Mouse (Mus musculus) midbrain, embryonic 10.5 days (tissue): ENCODE results near the gene Dapl1. TPM values are rescaled to one million over a fixed set of nuclear protein-coding genes. Genes with fewer than 3 reads are reported as not detected.
A peak's percentile ranks its signal among the peaks of the same experiment; 100 is the strongest.

Experiments used
- DNase-seq: peaks from one replicate; pipeline ENCODE4 v3.0.0-alpha.2; 2017; ENCODE audit warnings: low spot score
- H3K27ac ChIP-seq: fragments of 300-500 bp; sonication (generic); replicated peaks from 2 replicates; pipeline ENCODE4 v1.5.1; 2016; ENCODE audit warnings: mild to moderate bottlenecking
- H3K27me3 ChIP-seq: fragments of 300-500 bp; sonication (generic); 2 replicates; pipeline ENCODE4 v1.6.1; 2016; ENCODE audit warnings: low read depth, mild to moderate bottlenecking; ENCODE audit not compliant: poor library complexity, severe bottlenecking
- H3K36me3 ChIP-seq: fragments of 300-500 bp; sonication (generic); 2 replicates; pipeline ENCODE4 v1.6.1; 2016; ENCODE audit warnings: mild to moderate bottlenecking, moderate library complexity
- H3K4me1 ChIP-seq: fragments of 300-500 bp; sonication (generic); 2 replicates; pipeline ENCODE4 v1.6.1; 2016
- H3K4me3 ChIP-seq: fragments of 300-500 bp; sonication (generic); 2 replicates; pipeline ENCODE4 v1.5.1; 2016; ENCODE audit warnings: mild to moderate bottlenecking, moderate library complexity
- H3K9me3 ChIP-seq: fragments of 300-500 bp; sonication (generic); replicated peaks from 2 replicates; pipeline ENCODE4 v1.6.1; 2016; ENCODE audit warnings: mild to moderate bottlenecking
- WGBS: fragments of 180-500 bp; shearing (Covaris S2); methylation state at CpG from one replicate; pipeline ENCODE4 v1.1.7; 2016; 5-methylcytosine and 5-hydroxymethylcytosine counted together
- polyA plus RNA-seq: library from polyadenylated mRNA; unstranded; fragments of >200 nt; fragmentation: Nextera tagmentation; extraction: Ambion mirVana; gene quantifications from 2 replicates; pipeline ENCODE4 v1.2.1, GENCODE M21; 2016

Gene Dapl1
- polyA plus RNA-seq, 1 experiment from 2014 or later = 1.8 TPM

DNA sequence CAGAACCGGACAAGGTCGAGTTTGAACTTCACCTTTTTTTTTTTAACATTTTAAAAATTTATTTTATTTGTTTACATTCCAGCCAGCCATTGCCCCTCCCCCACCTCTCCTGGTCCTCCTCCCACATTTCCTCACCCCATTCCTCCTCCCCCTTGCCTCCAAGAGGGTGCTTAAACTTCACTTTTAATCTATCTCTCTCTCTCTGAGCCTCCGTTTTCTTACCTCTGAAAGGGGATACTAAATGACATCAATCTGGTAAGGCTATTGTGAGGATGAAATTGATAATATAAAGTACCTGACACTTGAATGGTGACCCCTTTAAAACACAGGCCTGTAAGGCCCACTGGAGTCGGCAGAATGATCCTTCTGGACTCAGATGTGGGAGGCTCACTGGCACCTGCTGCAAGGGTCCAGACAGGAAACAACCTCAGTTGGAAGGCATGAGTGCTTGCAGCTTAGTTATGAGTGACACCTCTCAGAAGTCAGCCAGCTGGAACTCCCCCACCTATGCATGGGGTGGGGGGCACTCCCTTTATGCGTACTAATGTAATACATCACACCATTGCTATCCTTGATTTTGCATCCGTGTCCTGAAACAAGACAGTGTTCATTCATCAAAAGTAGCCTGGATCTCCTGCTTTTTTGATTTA, 1.9 kb downstream of the Dapl1 start:
- no peak for DNase-seq
- Histone ChIP-seq H3K27me3 (no peaks in the 10 kb centered on the region), H3K9me3 (no peaks in the 10 kb centered on the region), H3K4me1 (peaks cover 18% of the 10 kb centered on the region), H3K27ac (no peak overlapping the region), H3K4me3 (no peak overlapping the region), H3K36me3 (no peaks in the 10 kb centered on the region)
- WGBS = 75% methylated on average over 6 of the region's 6 CpGs

DNA sequence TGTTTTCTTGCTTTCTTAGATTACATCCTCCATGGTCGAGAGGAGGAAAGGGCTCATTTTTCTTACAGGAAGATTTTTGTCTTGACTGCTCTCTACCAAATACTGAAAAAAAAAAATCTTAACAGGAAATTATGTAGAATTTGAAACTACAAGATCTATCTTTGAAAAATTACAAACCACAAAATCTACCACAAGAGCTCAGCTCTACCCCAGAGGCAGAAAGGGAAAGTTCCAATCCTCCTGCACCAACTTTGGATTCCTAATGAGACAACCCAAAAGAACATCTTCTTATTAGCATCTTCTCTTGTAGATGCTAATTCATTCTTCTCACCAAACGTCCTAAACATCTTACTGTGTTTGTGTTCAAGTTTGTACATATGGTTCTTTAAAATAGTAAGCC, 3.8 kb downstream of the Dapl1 start:
- 79% methylated on average over 2 of the region's 2 CpGs for WGBS
- H3K27ac ChIP-seq = no peak overlapping the region
- H3K4me1 ChIP-seq = peaks cover 17% of the 10 kb centered on the region
- no peaks in the 10 kb centered on the region for H3K27me3 ChIP-seq
- H3K9me3 ChIP-seq = no peaks in the 10 kb centered on the region
- no peak overlapping the region for H3K4me3 ChIP-seq
- DNase-seq = no peak
- H3K36me3 ChIP-seq = no peaks in the 10 kb centered on the region

DNA sequence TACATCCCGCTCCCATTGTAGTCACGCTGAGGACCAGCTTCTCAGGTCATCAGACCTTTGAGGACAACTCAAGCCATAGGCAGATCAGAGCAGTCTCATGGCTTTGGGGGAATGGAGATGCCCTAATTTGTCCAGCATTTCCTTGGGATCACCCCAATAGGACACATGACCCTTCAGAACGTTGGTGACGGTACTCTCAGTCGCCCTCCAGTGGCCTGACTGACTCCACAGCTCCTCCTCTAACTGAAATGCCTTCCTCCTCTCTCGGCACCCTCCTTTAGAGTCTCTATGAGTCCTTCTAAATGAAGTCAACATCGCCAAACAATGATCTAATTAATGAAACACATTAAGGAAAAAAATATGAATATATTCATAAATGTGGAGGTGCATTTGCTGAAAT, 5.9 kb downstream of the Dapl1 start:
- Histone ChIP-seq H3K27me3 (no peaks in the 10 kb centered on the region), H3K27ac (no peak overlapping the region), H3K4me3 (no peak overlapping the region), H3K4me1 (peaks cover 15% of the 10 kb centered on the region), H3K9me3 (no peaks in the 10 kb centered on the region), H3K36me3 (no peaks in the 10 kb centered on the region)
- no peak for DNase-seq
- WGBS = 70% methylated on average over 7 of the region's 7 CpGs

DNA sequence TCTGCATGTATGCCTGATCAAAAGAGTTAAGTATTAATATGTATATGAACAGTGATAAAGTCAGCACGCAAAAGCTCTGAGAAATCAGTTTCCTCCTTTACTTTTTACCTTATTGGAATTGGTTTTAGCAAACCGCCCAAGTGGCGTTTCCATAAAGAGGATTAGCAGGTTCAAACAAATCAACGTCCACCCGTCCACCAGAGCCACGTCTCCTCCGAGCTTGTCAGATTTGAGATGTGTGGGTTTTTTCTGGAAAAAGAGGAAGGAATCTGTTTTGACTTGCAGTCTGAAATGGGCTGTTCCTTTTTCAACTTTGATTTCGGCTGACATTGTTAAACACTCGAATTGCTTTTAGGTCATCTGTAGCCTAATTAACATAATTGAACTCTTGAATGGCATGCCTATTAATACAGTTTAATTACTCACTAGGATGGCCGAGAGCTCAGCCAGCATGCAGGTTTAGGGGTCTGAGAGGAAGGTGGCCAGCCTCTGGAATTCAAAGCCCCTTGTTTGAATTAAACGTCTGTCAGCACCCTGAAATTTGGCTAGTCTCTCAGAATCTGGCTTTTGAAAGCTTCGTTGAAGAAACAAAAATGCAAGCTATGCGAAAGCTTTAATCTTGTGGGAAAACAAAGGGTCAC, 9.1 kb downstream of the Dapl1 start:
- H3K36me3 ChIP-seq = no peaks in the 10 kb centered on the region
- H3K4me3 ChIP-seq = no peak overlapping the region
- no peaks in the 10 kb centered on the region for H3K27me3 ChIP-seq
- 32% methylated on average over 13 of the region's 13 CpGs for WGBS
- no peak overlapping the region for H3K27ac ChIP-seq
- no peak for DNase-seq
- H3K9me3 ChIP-seq = no peaks in the 10 kb centered on the region
- H3K4me1 ChIP-seq = peaks cover 15% of the 10 kb centered on the region

- 91% methylated on average over 8 of the region's 8 CpGs for WGBS
- DNase-seq = no peak
These were observed 14.7 kb downstream of the Dapl1 start for GRCm38 (mm10) chr2:59499146-59499545.

DNA sequence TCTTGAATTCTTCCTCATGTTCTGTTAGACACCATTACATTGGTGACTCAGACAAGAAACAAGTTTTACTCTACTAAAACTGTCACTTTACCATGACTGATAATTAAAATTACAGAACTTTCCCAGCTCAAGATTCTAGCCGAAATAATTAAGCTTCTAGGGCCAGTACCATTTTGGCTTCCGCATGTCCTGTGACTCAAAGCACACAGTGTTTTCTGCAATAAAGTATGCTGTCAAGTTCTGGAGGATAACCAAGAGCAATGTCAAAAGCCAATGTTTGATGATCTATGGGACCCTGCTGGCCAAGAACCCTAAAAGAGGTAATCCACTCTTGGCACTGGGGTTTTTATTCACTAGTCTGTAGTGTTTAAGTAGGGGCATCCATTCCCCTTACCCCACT, 15.3 kb downstream of the Dapl1 start:
- Histone ChIP-seq H3K27ac (no peak overlapping the region), H3K4me3 (no peak overlapping the region), H3K27me3 (no peaks in the 10 kb centered on the region), H3K9me3 (no peaks in the 10 kb centered on the region), H3K4me1 (peaks cover 7% of the 10 kb centered on the region; the same call in 1 of the 2 replicates), H3K36me3 (no peaks in the 10 kb centered on the region)
- WGBS = 96% methylated on average over 2 of the region's 2 CpGs
- DNase-seq = no peak

More at GRCm38 (mm10) chr2:59499146-59499545, 14.7 kb downstream of the Dapl1 start:
- Histone ChIP-seq H3K27me3 (no peaks in the 10 kb centered on the region), H3K4me3 (no peak overlapping the region), H3K4me1 (peaks cover 7% of the 10 kb centered on the region; the same call in 1 of the 2 replicates), H3K9me3 (no peaks in the 10 kb centered on the region), H3K36me3 (no peaks in the 10 kb centered on the region), H3K27ac (no peak overlapping the region)

- WGBS = 82% methylated on average over 4 of the region's 4 CpGs
- DNase-seq = no peak
- Histone ChIP-seq H3K27ac (no peak overlapping the region), H3K9me3 (no peaks in the 10 kb centered on the region), H3K27me3 (no peaks in the 10 kb centered on the region), H3K4me1 (peaks cover 16% of the 10 kb centered on the region), H3K4me3 (no peak overlapping the region), H3K36me3 (no peaks in the 10 kb centered on the region)
These were observed 24.6 kb downstream of the Dapl1 start for GRCm38 (mm10) chr2:59509061-59509460.

DNA sequence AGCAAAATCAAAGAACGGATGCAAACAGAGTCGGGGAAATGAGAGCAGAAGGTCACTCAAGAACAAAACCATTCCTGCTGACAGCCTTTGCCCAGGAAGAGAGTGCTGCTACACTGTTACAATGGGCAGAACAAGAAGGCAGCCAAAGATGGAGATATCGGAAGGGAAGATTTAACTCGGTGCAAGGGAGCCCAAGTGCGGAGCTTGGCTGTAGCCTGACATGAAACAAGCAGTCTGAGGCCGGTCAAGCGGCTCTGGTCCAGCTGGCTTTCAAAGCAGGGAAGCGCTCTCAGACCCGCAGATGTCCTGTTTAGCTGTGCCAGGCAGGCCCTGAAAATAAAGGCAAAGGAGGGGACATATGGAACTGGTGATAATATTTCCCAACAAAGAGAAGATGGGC, 26.0 kb downstream of the Dapl1 start:
- H3K27ac ChIP-seq = 0 out of 2 replicates have a peak overlapping the region, but pooled peaks have one; percentile 34
- WGBS = 52% methylated on average over 9 of the region's 9 CpGs
- no peaks in the 10 kb centered on the region for H3K27me3 ChIP-seq
- peaks cover 16% of the 10 kb centered on the region for H3K4me1 ChIP-seq
- no peak for DNase-seq
- no peaks in the 10 kb centered on the region for H3K36me3 ChIP-seq
- no peaks in the 10 kb centered on the region for H3K9me3 ChIP-seq
- H3K4me3 ChIP-seq = no peak overlapping the region

DNA sequence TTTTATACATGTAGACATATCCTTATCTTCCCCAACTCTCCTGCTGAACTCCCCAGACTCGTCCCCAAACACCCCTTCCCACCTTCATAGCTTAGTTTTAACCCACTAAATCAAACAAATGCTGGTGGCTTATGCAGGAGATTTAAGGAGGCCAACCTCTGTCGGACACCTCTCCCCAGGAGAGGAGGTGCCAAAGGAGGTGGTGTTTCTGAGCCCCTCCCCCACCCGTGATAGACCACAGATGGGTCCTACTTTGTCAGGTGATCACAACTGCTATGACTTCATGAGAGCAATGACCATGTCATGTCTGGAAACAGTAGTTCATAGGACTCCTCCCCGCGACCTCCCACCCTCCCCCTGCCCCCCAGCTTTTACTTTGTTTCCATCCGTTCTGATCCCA, 26.4 kb downstream of the Dapl1 start:
- Histone ChIP-seq H3K27me3 (no peaks in the 10 kb centered on the region), H3K36me3 (no peaks in the 10 kb centered on the region), H3K9me3 (no peaks in the 10 kb centered on the region), H3K4me3 (no peak overlapping the region), H3K27ac (no peak overlapping the region), H3K4me1 (peaks cover 16% of the 10 kb centered on the region)
- WGBS = 70% methylated on average over 6 of the region's 6 CpGs
- no peak for DNase-seq

- WGBS = 95% methylated on average over 10 of the region's 10 CpGs
These were observed 36.2 kb downstream of the Dapl1 start for GRCm38 (mm10) chr2:59520663-59521062.

GRCm38 (mm10) chr2:59522079-59522684, 37.7 kb downstream of the Dapl1 start:
- Histone ChIP-seq H3K4me1 (peaks cover 16% of the 10 kb centered on the region), H3K36me3 (no peaks in the 10 kb centered on the region), H3K4me3 (peak overlapping the region; percentile 38), H3K27me3 (no peaks in the 10 kb centered on the region), H3K27ac (peak overlapping the region; percentile 72), H3K9me3 (no peaks in the 10 kb centered on the region)
- DNase-seq = peak; percentile 82
- WGBS = 16% methylated on average over 19 of the region's 19 CpGs

More at GRCm38 (mm10) chr2:59520663-59521062, 36.2 kb downstream of the Dapl1 start:
- Histone ChIP-seq H3K9me3 (no peaks in the 10 kb centered on the region), H3K4me1 (peaks cover 12% of the 10 kb centered on the region), H3K27ac (no peak overlapping the region), H3K4me3 (no peak overlapping the region), H3K36me3 (no peaks in the 10 kb centered on the region), H3K27me3 (no peaks in the 10 kb centered on the region)
- DNase-seq = no peak

GRCm38 (mm10) chr2:59523526-59523925, 39.1 kb downstream of the Dapl1 start:
- H3K4me3 ChIP-seq = no peak overlapping the region
- peaks cover 16% of the 10 kb centered on the region for H3K4me1 ChIP-seq
- 86% methylated on average over 3 of the region's 3 CpGs for WGBS
- H3K27ac ChIP-seq = no peak overlapping the region
- no peaks in the 10 kb centered on the region for H3K27me3 ChIP-seq
- H3K9me3 ChIP-seq = no peaks in the 10 kb centered on the region
- H3K36me3 ChIP-seq = no peaks in the 10 kb centered on the region
- DNase-seq = no peak

DNA sequence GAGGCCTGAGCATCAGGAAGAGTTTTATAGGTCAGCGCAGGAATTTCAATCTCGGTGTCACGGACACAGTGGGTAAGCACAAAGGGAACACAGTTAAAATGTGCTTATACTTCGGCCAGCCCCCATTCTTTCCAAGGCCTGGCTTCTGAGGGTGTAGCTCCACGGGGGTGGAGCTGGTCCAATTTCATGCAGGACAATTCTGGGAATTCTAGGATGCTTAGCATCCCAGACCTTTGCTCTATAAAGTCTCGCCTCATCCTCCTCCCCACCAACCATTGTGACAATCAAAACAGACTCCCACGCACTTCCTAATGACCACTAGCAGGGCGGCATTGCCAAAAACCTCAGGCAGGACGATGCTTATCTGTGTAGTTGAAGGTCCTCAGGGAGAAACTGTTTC, 42.4 kb downstream of the Dapl1 start:
- no peak for DNase-seq
- WGBS = 82% methylated on average over 9 of the region's 9 CpGs

More for the DNA sequence above, 42.4 kb downstream of the Dapl1 start:
- no peak overlapping the region for H3K27ac ChIP-seq
- peaks cover 27% of the 10 kb centered on the region for H3K4me1 ChIP-seq
- H3K36me3 ChIP-seq = no peaks in the 10 kb centered on the region
- no peaks in the 10 kb centered on the region for H3K27me3 ChIP-seq
- H3K9me3 ChIP-seq = no peaks in the 10 kb centered on the region
- no peak overlapping the region for H3K4me3 ChIP-seq
